In genomic region chr4:148164461-148164860, GRCm38 (mm10) we compare ENCODE assay signal across 8 mouse cellular contexts. TPM values are rescaled to one million over a fixed set of nuclear protein-coding genes. Genes with fewer than 3 reads are reported as not detected.
A peak's percentile ranks its signal among the peaks of the same experiment; 100 is the strongest.
DNase-seq lines count a peak whose midpoint lies in the region; ATAC-seq and TF ChIP-seq lines count a peak whose summit lies in the region.

No protein-coding gene starts in this region.

- TF ChIP-seq POLR2A in ES-Bruce4 (IDR thresholded peaks at IDR 0.05; ENCODE audit: insufficient read depth, low read length), result no peak

- WGBS in heart, embryonic 11.5 days (ENCODE audit: insufficient replicate concordance), result 3% methylated on average over 16 of the region's 16 CpGs
- under 1% methylated on average over 16 of the region's 16 CpGs for WGBS in midbrain, embryonic 10.5 days

- no peak overlapping the region for H3K27ac ChIP-seq in heart, embryonic 11.5 days (ENCODE audit: low read depth, low read length)
- no peak overlapping the region for H3K27ac ChIP-seq in ES-Bruce4 (ENCODE audit: insufficient read depth, low read length)
- H3K27ac ChIP-seq in midbrain, embryonic 10.5 days (replicated peaks), result no peak overlapping the region

- no peak overlapping the region for H3K9ac ChIP-seq in heart, embryonic 11.5 days (ENCODE audit: low read depth, low read length)
- no peak overlapping the region for H3K9ac ChIP-seq in ES-Bruce4 (ENCODE audit: low read depth, poor library complexity, severe bottlenecking)

- H3K27me3 ChIP-seq in heart, embryonic 11.5 days (ENCODE audit: control insufficient read depth, insufficient read depth, low read length), result peaks cover 72% of the 10 kb centered on the region
- no peaks in the 10 kb centered on the region for H3K27me3 ChIP-seq in ES-Bruce4 (ENCODE audit: control insufficient read depth, insufficient read depth, low read length, poor library complexity, severe bottlenecking)
- H3K27me3 ChIP-seq in midbrain, embryonic 10.5 days (ENCODE audit: low read depth, poor library complexity, severe bottlenecking), result peaks cover 93% of the 10 kb centered on the region

- H3K4me1 ChIP-seq in heart, embryonic 11.5 days (ENCODE audit: control insufficient read depth, insufficient read depth, low read length), result peaks cover 10% of the 10 kb centered on the region; the same call in 1 of the 2 replicates
- peaks cover 3% of the 10 kb centered on the region for H3K4me1 ChIP-seq in ES-Bruce4 (ENCODE audit: control insufficient read depth, insufficient read depth, low read length)
- peaks cover 64% of the 10 kb centered on the region for H3K4me1 ChIP-seq in midbrain, embryonic 10.5 days

- peak overlapping the region; percentile 61 for H3K4me2 ChIP-seq in heart, embryonic 11.5 days

- ATAC-seq in heart, embryonic 11.5 days (replicated peaks; ENCODE audit: insufficient number of reproducible peaks, low FRiP score, low TSS enrichment), result no peak
- ATAC-seq in granulocyte monocyte progenitor cell, adult 5-6 weeks (replicated peaks; ENCODE audit: poor library complexity, severe bottlenecking), result 0 out of 2 replicates have a peak, but pooled peaks have one; percentile 0
- ATAC-seq in erythroblast, adult 5-6 weeks (replicated peaks; ENCODE audit: low FRiP score, poor library complexity, severe bottlenecking), result no peak

- no peak for TF ChIP-seq EP300 in ES-Bruce4 (IDR thresholded peaks at IDR 0.05; ENCODE audit: insufficient read depth, low read depth, low read length)

- no peaks in the 10 kb centered on the region for H3K36me3 ChIP-seq in heart, embryonic 11.5 days (ENCODE audit: control insufficient read depth, insufficient read depth, low read length)
- H3K36me3 ChIP-seq in ES-Bruce4 (ENCODE audit: control insufficient read depth, insufficient read depth, low read length, poor library complexity, severe bottlenecking), result no peaks in the 10 kb centered on the region
- no peaks in the 10 kb centered on the region for H3K36me3 ChIP-seq in midbrain, embryonic 10.5 days

- H3K9me3 ChIP-seq in heart, embryonic 11.5 days (replicated peaks; ENCODE audit: control insufficient read depth, low read length), result no peaks in the 10 kb centered on the region
- H3K9me3 ChIP-seq in ES-Bruce4 (replicated peaks; ENCODE audit: control insufficient read depth, insufficient read depth, low read length, poor library complexity, severe bottlenecking), result no peaks in the 10 kb centered on the region
- no peaks in the 10 kb centered on the region for H3K9me3 ChIP-seq in midbrain, embryonic 10.5 days (replicated peaks)

- no peak for TF ChIP-seq CTCF in ES-Bruce4 (IDR thresholded peaks at IDR 0.05; ENCODE audit: low read depth, low read length)

- no peak for DNase-seq in heart, adult 8-10 months (ENCODE audit: low spot score)
- no peak for DNase-seq in midbrain, embryonic 10.5 days (ENCODE audit: low spot score)
- no peak for DNase-seq in urinary bladder, postnatal 4 days (ENCODE audit: low spot score in 2 of 2)
- DNase-seq in cerebellum, adult 8-10 months, result no peak

- H3K4me3 ChIP-seq in heart, embryonic 11.5 days (ENCODE audit: low read depth, low read length), result peak overlapping the region; percentile 38; the same call in 1 of the 2 replicates
- H3K4me3 ChIP-seq in ES-Bruce4 (ENCODE audit: low read depth, low read length), result peak overlapping the region; percentile 17; the same call in 1 of the 2 replicates
- peak overlapping the region; percentile 49 for H3K4me3 ChIP-seq in midbrain, embryonic 10.5 days

RNA-seq across cellular contexts. Expression of gene Fbxo2, which starts 4.0 kb away (rescaled TPM):
- 0.84 TPM in 2 replicates for polyA plus RNA-seq in heart, embryonic 11.5 days (2014; fragmentation: Nextera tagmentation; extraction: Ambion mirVana)
- total RNA-seq in heart, adult 8-10 months (2022), result under 1 TPM; 0.27 to 0.57 (median 0.31) TPM
- polyA plus RNA-seq in ES-Bruce4 (2011; ENCODE audit: insufficient read depth, insufficient read length, low read depth, missing spikeins), result 6.0 and 6.9 TPM in 2 replicates
- not detected in 2 replicates for total RNA-seq in granulocyte monocyte progenitor cell, adult 5-6 weeks (2014; fragmentation: Nextera tagmentation)
- total RNA-seq in granulocyte monocyte progenitor cell, adult 5-6 weeks (2017), result not detected in 2 replicates
- 1.1 and 1.3 TPM in 2 replicates for polyA plus RNA-seq in midbrain, embryonic 10.5 days (2016; fragmentation: Nextera tagmentation; extraction: Ambion mirVana)
- not detected in 2 replicates for total RNA-seq in erythroblast, adult 5-6 weeks (2015; ENCODE audit: low replicate concordance)
- total RNA-seq in erythroblast, adult 5-6 weeks (2017; ENCODE audit: low replicate concordance), result not detected in 2 replicates

RNA-seq across cellular contexts. Expression of gene Fbxo44, which starts 4.2 kb away (rescaled TPM):
- polyA plus RNA-seq in heart, embryonic 11.5 days (2014; fragmentation: Nextera tagmentation; extraction: Ambion mirVana), result 20.4 and 24.8 TPM in 2 replicates
- 10 to 100 TPM; 25.2 to 33.4 (median 25.5) TPM for total RNA-seq in heart, adult 8-10 months (2022)
- polyA plus RNA-seq in ES-Bruce4 (2011; ENCODE audit: insufficient read depth, insufficient read length, low read depth, missing spikeins), result 12.5 and 13.3 TPM in 2 replicates
- 2.0 and 2.8 TPM in 2 replicates for total RNA-seq in granulocyte monocyte progenitor cell, adult 5-6 weeks (2014; fragmentation: Nextera tagmentation)
- total RNA-seq in granulocyte monocyte progenitor cell, adult 5-6 weeks (2017), result 0.26 and 2.1 TPM in 2 replicates
- polyA plus RNA-seq in midbrain, embryonic 10.5 days (2016; fragmentation: Nextera tagmentation; extraction: Ambion mirVana), result 39.6 and 58.5 TPM in 2 replicates
- not detected in 2 replicates for total RNA-seq in erythroblast, adult 5-6 weeks (2015; ENCODE audit: low replicate concordance)
- total RNA-seq in erythroblast, adult 5-6 weeks (2017; ENCODE audit: low replicate concordance), result 0.43 TPM in 1 of 2 replicates, not detected in the other

RNA-seq across cellular contexts. Expression of gene Fbxo6, which starts 12.5 kb away (rescaled TPM):
- 23.3 and 24.5 TPM in 2 replicates for polyA plus RNA-seq in heart, embryonic 11.5 days (2014; fragmentation: Nextera tagmentation; extraction: Ambion mirVana)
- total RNA-seq in heart, adult 8-10 months (2022), result 10 to 100 TPM; 36.1 to 44.0 (median 39.6) TPM
- 41.6 and 51.5 TPM in 2 replicates for polyA plus RNA-seq in ES-Bruce4 (2011; ENCODE audit: insufficient read depth, insufficient read length, low read depth, missing spikeins)
- 19.1 and 33.4 TPM in 2 replicates for total RNA-seq in granulocyte monocyte progenitor cell, adult 5-6 weeks (2014; fragmentation: Nextera tagmentation)
- 5.6 and 13.8 TPM in 2 replicates for total RNA-seq in granulocyte monocyte progenitor cell, adult 5-6 weeks (2017)
- 11.4 and 13.0 TPM in 2 replicates for polyA plus RNA-seq in midbrain, embryonic 10.5 days (2016; fragmentation: Nextera tagmentation; extraction: Ambion mirVana)
- 2.7 and 3.3 TPM in 2 replicates for total RNA-seq in erythroblast, adult 5-6 weeks (2015; ENCODE audit: low replicate concordance)
- 1.3 and 2.8 TPM in 2 replicates for total RNA-seq in erythroblast, adult 5-6 weeks (2017; ENCODE audit: low replicate concordance)

RNA-seq across cellular contexts. Expression of gene Draxin, which starts 34.0 kb away (rescaled TPM):
- 0.06 and 0.16 TPM in 2 replicates for polyA plus RNA-seq in heart, embryonic 11.5 days (2014; fragmentation: Nextera tagmentation; extraction: Ambion mirVana)
- under 1 TPM; 0.06 to 0.20 (median 0.07) TPM for total RNA-seq in heart, adult 8-10 months (2022)
- polyA plus RNA-seq in ES-Bruce4 (2011; ENCODE audit: insufficient read depth, insufficient read length, low read depth, missing spikeins), result 0.17 and 0.22 TPM in 2 replicates
- not detected in 2 replicates for total RNA-seq in granulocyte monocyte progenitor cell, adult 5-6 weeks (2014; fragmentation: Nextera tagmentation)
- total RNA-seq in granulocyte monocyte progenitor cell, adult 5-6 weeks (2017), result 0.05 TPM in 1 of 2 replicates, not detected in the other
- polyA plus RNA-seq in midbrain, embryonic 10.5 days (2016; fragmentation: Nextera tagmentation; extraction: Ambion mirVana), result 5.3 and 7.5 TPM in 2 replicates
- total RNA-seq in erythroblast, adult 5-6 weeks (2015; ENCODE audit: low replicate concordance), result 0.42 TPM in 1 of 2 replicates, not detected in the other
- total RNA-seq in erythroblast, adult 5-6 weeks (2017; ENCODE audit: low replicate concordance), result 0.84 TPM in 1 of 2 replicates, not detected in the other

RNA-seq across cellular contexts. Expression of gene Mad2l2, which starts 34.3 kb away (rescaled TPM):
- polyA plus RNA-seq in heart, embryonic 11.5 days (2014; fragmentation: Nextera tagmentation; extraction: Ambion mirVana), result 45.3 and 47.2 TPM in 2 replicates
- 10 to 100 TPM in 3 of 4 experiments, 1 to 10 TPM in 1; 6.9 to 13.6 (median 11.7) TPM for total RNA-seq in heart, adult 8-10 months (2022)
- 45.9 and 60.3 TPM in 2 replicates for polyA plus RNA-seq in ES-Bruce4 (2011; ENCODE audit: insufficient read depth, insufficient read length, low read depth, missing spikeins)
- 27.7 and 36.6 TPM in 2 replicates for total RNA-seq in granulocyte monocyte progenitor cell, adult 5-6 weeks (2014; fragmentation: Nextera tagmentation)
- total RNA-seq in granulocyte monocyte progenitor cell, adult 5-6 weeks (2017), result 4.3 and 10.0 TPM in 2 replicates
- 72.6 and 85.2 TPM in 2 replicates for polyA plus RNA-seq in midbrain, embryonic 10.5 days (2016; fragmentation: Nextera tagmentation; extraction: Ambion mirVana)
- 7.3 and 8.6 TPM in 2 replicates for total RNA-seq in erythroblast, adult 5-6 weeks (2015; ENCODE audit: low replicate concordance)
- 3.4 and 7.1 TPM in 2 replicates for total RNA-seq in erythroblast, adult 5-6 weeks (2017; ENCODE audit: low replicate concordance)

Comparison
In these comparisons a context has a peak if more than half of its experiments do, and no peak if none do; other contexts are left out.
1. RNA of gene Fbxo44, which starts 4.2 kb away (total RNA-seq): 25.2 to 33.4 TPM in heart, adult 8-10 months; 0.26 to 2.8 TPM in granulocyte monocyte progenitor cell, adult 5-6 weeks and 0.43 TPM in erythroblast, adult 5-6 weeks; every median in the first group is over 4 times any median in the second.
2. Peak in every context shown above with its lines, with median percentiles within 50 percentile points of each other: H3K4me3 ChIP-seq.